Mouse (Mus musculus): Measurements from ENCODE around the gene Cd28. TPM values are rescaled to one million over a fixed set of nuclear protein-coding genes. Genes with fewer than 3 reads are reported as not detected.

The Cd28 gene
- polyA plus RNA-seq, 1 experiment from 2014 or later, result 0.11 TPM

DNA sequence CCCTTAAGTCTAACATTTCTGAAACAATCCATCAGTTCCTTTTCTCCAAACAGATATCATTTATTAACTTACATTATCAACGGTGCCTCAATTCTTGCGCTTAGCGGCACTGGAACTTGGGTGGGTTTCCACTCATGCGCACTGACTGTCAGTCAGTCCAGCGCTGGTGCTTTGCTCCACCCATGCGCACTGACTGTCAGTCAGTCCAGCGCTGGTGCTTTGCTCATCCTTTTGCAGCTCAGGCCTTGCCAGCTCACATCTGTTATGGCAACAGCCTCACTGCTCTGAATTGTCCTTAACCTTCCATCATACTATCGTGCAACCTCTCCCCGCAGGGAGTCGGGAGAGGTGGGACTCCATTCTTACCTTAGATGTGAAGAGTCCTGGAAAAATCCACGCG is 37.4 kb downstream of the Cd28 start:
- Histone ChIP-seq H3K4me3 (no peak overlapping the region), H3K36me3 (no peaks in the 10 kb centered on the region), H3K27ac (replicated peaks) (no peak overlapping the region), H3K27me3 (no peaks in the 10 kb centered on the region), H3K4me2 (replicated peaks) (no peak overlapping the region), H3K9me3 (no peaks in the 10 kb centered on the region), H3K4me1 (no peaks in the 10 kb centered on the region), H3K9ac (replicated peaks) (no peak overlapping the region)
- WGBS, result 92% methylated on average over 12 of the region's 12 CpGs
- ATAC-seq (replicated peaks), result no peak

DNA sequence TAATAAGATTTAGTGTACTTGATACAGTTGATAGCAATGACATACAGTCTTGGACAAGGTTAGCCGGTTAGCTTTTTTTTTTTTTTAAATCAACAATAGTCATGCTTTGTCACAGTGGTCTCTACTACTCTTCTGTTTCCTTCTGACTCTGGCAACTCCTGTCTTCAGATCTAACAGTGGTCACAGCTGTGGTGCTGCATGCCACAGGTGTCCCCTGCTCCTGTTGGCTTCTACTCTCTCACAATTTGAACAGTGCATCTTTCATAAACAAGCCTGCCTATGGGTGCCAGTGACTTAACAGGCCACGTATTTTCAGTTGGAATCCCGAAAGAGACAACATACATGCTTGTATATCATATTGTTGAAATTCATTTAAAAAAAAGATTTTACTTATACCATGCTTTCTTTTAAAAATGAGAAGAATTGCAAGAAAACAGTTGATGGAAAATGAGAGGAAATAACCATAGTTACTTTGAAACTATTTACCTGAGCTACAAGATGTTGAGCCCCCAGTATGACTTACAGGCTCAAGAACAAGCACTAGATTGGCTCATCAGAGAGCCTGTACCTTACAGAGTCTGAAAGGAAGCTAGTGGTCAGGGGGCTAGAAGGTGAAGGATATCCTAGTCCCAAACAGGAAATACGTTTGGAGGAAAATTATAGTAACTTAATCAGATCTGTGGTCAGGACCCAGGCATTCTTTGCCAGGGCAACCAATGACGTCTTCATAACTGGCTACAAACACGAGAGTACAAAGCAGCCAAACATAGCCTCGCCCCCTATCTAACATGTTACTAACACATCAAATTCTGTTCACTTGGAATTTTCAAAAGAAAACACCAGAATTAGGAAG is 39.0 kb downstream of the Cd28 start:
- H3K9me3 ChIP-seq, result no peaks in the 10 kb centered on the region
- H3K36me3 ChIP-seq, result no peaks in the 10 kb centered on the region
- no peak overlapping the region for H3K4me2 ChIP-seq (replicated peaks)
- H3K4me1 ChIP-seq, result no peaks in the 10 kb centered on the region
- H3K4me3 ChIP-seq, result no peak overlapping the region
- H3K27me3 ChIP-seq, result no peaks in the 10 kb centered on the region
- WGBS, result 84% methylated on average over 7 of the region's 7 CpGs
- no peak overlapping the region for H3K9ac ChIP-seq (replicated peaks)
- no peak for ATAC-seq (replicated peaks)
- no peak overlapping the region for H3K27ac ChIP-seq (replicated peaks)

- ATAC-seq (replicated peaks), result no peak
Observed at GRCm38 (mm10) chr1:60757631-60758030, 41.0 kb downstream of the Cd28 start.

DNA sequence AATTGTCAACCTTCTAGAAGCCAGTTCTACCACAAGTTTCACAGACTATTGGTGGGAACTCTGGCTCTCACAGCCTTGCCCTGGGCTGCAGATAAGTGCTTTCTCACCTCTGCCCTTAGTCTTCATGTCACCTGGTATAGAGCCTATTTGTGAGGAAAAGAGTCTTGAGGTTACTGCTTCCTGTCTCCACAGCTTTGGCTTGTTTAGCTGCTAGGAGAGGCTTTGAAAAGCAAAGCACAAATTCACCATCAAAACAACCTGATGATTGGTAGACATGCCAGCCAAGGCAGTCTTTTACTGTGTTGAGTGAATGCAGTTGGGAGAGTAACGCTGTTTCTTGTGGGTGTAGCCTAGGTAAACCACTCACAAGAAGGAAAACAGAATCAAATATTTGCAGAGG is 41.6 kb downstream of the Cd28 start:
- Histone ChIP-seq H3K4me3 (no peak overlapping the region), H3K9me3 (no peaks in the 10 kb centered on the region), H3K4me2 (replicated peaks) (no peak overlapping the region), H3K4me1 (no peaks in the 10 kb centered on the region), H3K27ac (replicated peaks) (no peak overlapping the region), H3K36me3 (no peaks in the 10 kb centered on the region), H3K27me3 (no peaks in the 10 kb centered on the region), H3K9ac (replicated peaks) (no peak overlapping the region)
- no peak for ATAC-seq (replicated peaks)
- 95% methylated on average over 1 of the region's 1 CpGs for WGBS

More at GRCm38 (mm10) chr1:60757631-60758030, 41.0 kb downstream of the Cd28 start:
- Histone ChIP-seq H3K4me2 (replicated peaks) (no peak overlapping the region), H3K9me3 (no peaks in the 10 kb centered on the region), H3K4me3 (no peak overlapping the region), H3K4me1 (no peaks in the 10 kb centered on the region), H3K27me3 (no peaks in the 10 kb centered on the region), H3K36me3 (no peaks in the 10 kb centered on the region), H3K9ac (replicated peaks) (no peak overlapping the region), H3K27ac (replicated peaks) (no peak overlapping the region)
- 94% methylated on average over 2 of the region's 2 CpGs for WGBS

DNA sequence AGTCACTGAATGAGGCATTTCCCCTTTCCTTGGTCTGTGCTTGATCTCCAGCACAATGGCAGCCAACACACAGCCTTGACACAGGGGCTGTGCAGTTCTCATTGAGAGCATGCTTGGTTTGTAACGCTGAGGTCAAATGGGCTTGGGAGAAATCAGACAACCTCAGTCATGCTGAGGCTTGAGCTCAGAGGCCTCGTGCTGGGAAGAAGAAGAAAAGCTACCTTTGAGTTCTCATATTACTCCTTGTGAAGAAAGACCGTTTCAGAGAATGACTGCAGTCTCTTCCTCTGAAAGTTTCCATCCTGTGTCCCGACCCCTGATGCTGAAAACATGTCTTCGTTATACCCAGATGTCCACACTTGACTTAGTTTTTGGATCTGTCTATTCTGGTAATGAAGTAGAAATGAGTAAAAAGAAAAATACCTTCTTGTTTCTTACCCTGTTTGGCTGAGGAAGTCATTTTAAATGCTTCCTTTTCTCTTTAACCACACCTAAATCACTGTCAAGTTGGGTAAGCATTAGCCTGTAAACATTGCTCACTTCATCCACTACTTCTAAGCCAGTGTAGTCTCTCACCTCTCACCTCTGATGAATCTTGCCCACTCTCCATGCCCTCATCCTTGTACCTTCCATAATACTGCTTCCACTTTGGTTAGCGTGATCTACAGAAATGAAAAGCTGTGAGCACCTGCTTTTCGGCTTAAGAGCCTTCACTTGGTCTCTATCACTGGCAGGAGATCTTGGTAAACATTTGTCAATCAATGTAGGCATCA is 43.1 kb downstream of the Cd28 start:
- WGBS, result 64% methylated on average over 7 of the region's 7 CpGs
- no peak for ATAC-seq (replicated peaks)
- no peak overlapping the region for H3K4me2 ChIP-seq (replicated peaks)

GRCm38 (mm10) chr1:60760475-60760874 is 43.9 kb downstream of the Cd28 start:
- H3K27me3 ChIP-seq, result no peaks in the 10 kb centered on the region
- no peak overlapping the region for H3K9ac ChIP-seq (replicated peaks)
- H3K4me1 ChIP-seq, result no peaks in the 10 kb centered on the region
- H3K4me2 ChIP-seq (replicated peaks), result no peak overlapping the region
- H3K27ac ChIP-seq (replicated peaks), result no peak overlapping the region
- H3K36me3 ChIP-seq, result no peaks in the 10 kb centered on the region
- H3K4me3 ChIP-seq, result no peak overlapping the region
- H3K9me3 ChIP-seq, result no peaks in the 10 kb centered on the region
- ATAC-seq (replicated peaks), result no peak
- WGBS, result 91% methylated on average over 3 of the region's 3 CpGs

More for the DNA sequence above, 43.1 kb downstream of the Cd28 start:
- Histone ChIP-seq H3K27ac (replicated peaks) (no peak overlapping the region), H3K9me3 (no peaks in the 10 kb centered on the region), H3K9ac (replicated peaks) (no peak overlapping the region), H3K36me3 (no peaks in the 10 kb centered on the region), H3K4me1 (no peaks in the 10 kb centered on the region), H3K4me3 (no peak overlapping the region), H3K27me3 (no peaks in the 10 kb centered on the region)

- Histone ChIP-seq H3K9ac (replicated peaks) (no peak overlapping the region), H3K36me3 (no peaks in the 10 kb centered on the region), H3K4me2 (replicated peaks) (no peak overlapping the region), H3K4me1 (no peaks in the 10 kb centered on the region), H3K9me3 (no peaks in the 10 kb centered on the region), H3K27me3 (no peaks in the 10 kb centered on the region), H3K27ac (replicated peaks) (no peak overlapping the region), H3K4me3 (no peak overlapping the region)
- no peak for ATAC-seq (replicated peaks)
- WGBS, result 96% methylated on average over 3 of the region's 3 CpGs
Observed at GRCm38 (mm10) chr1:60761528-60762171, 45.0 kb downstream of the Cd28 start.

- H3K4me2 ChIP-seq (replicated peaks), result no peak overlapping the region
- no peak overlapping the region for H3K9ac ChIP-seq (replicated peaks)
- no peak for ATAC-seq (replicated peaks)
- 95% methylated on average over 1 of the region's 1 CpGs for WGBS
- H3K27ac ChIP-seq (replicated peaks), result no peak overlapping the region
- H3K4me3 ChIP-seq, result no peak overlapping the region
- no peaks in the 10 kb centered on the region for H3K27me3 ChIP-seq
- H3K9me3 ChIP-seq, result no peaks in the 10 kb centered on the region
- no peaks in the 10 kb centered on the region for H3K4me1 ChIP-seq
- no peaks in the 10 kb centered on the region for H3K36me3 ChIP-seq
Observed at GRCm38 (mm10) chr1:60762451-60762850, 45.9 kb downstream of the Cd28 start.

DNA sequence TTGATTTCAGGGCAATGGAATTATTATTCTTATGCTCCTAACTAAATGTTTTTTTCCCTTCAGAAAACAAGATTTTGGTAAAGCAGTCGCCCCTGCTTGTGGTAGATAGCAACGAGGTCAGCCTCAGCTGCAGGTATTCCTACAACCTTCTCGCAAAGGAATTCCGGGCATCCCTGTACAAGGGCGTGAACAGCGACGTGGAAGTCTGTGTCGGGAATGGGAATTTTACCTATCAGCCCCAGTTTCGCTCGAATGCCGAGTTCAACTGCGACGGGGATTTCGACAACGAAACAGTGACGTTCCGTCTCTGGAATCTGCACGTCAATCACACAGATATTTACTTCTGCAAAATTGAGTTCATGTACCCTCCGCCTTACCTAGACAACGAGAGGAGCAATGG is 46.3 kb downstream of the Cd28 start:
- Histone ChIP-seq H3K9ac (replicated peaks) (no peak overlapping the region), H3K27me3 (no peaks in the 10 kb centered on the region), H3K27ac (replicated peaks) (no peak overlapping the region), H3K4me3 (no peak overlapping the region), H3K9me3 (no peaks in the 10 kb centered on the region), H3K4me1 (no peaks in the 10 kb centered on the region), H3K4me2 (replicated peaks) (no peak overlapping the region), H3K36me3 (no peaks in the 10 kb centered on the region)
- 94% methylated on average over 20 of the region's 20 CpGs for WGBS
- no peak for ATAC-seq (replicated peaks)

DNA sequence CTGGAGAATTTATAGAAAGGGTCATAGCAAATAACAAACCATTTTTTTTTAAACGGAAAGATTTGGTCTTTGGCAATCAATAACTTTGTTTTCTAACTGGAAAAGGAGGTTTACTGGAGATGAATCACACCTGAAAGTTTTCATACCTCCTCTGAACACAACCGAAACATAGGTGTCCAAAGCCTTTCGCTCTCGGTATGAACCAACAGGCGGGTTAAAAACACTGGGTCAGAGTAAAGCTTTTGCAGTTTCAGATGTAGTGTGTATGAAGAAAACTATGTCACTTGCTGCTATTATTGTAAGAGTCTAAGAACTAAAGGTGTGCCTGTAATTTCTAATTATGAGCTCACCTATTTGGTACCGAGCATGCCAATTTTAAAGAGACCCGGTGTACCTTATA is 55.2 kb downstream of the Cd28 start:
- H3K4me3 ChIP-seq, result no peak overlapping the region
- 93% methylated on average over 7 of the region's 7 CpGs for WGBS
- no peaks in the 10 kb centered on the region for H3K36me3 ChIP-seq
- H3K9me3 ChIP-seq, result no peaks in the 10 kb centered on the region
- H3K4me2 ChIP-seq (replicated peaks), result no peak overlapping the region
- no peaks in the 10 kb centered on the region for H3K4me1 ChIP-seq
- H3K27ac ChIP-seq (replicated peaks), result no peak overlapping the region
- no peak for ATAC-seq (replicated peaks)
- H3K27me3 ChIP-seq, result no peaks in the 10 kb centered on the region
- H3K9ac ChIP-seq (replicated peaks), result no peak overlapping the region

- H3K27ac ChIP-seq (replicated peaks), result no peak overlapping the region
- H3K9ac ChIP-seq (replicated peaks), result no peak overlapping the region
- H3K36me3 ChIP-seq, result no peaks in the 10 kb centered on the region
- no peak overlapping the region for H3K4me2 ChIP-seq (replicated peaks)
- no peaks in the 10 kb centered on the region for H3K4me1 ChIP-seq
- no peak overlapping the region for H3K4me3 ChIP-seq
- ATAC-seq (replicated peaks), result no peak
- WGBS, result 90% methylated on average over 3 of the region's 3 CpGs
- H3K9me3 ChIP-seq, result no peaks in the 10 kb centered on the region
- H3K27me3 ChIP-seq, result no peaks in the 10 kb centered on the region
Observed at GRCm38 (mm10) chr1:60773231-60773630, 56.6 kb downstream of the Cd28 start.

DNA sequence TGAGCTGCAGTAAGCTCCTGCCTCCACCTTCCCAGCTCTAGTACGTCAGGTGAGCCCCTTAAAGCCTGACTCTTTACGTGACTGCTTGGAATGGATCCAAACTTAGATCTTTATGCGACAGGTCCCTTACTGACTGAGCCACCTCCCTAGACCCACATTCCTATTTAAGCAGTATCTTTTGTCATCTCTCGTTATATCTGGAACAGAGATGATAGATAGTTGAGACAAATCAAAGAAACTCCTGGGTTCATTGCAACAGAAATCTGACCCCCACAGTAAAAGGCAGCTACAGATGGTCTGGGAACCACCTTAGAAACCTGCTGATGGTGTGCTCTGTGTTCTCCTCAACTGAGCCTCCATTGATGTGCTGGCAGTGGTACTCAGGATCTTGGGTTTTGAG is 59.6 kb downstream of the Cd28 start:
- no peak overlapping the region for H3K27ac ChIP-seq (replicated peaks)
- H3K4me3 ChIP-seq, result no peak overlapping the region
- H3K9ac ChIP-seq (replicated peaks), result no peak overlapping the region
- H3K4me1 ChIP-seq, result no peaks in the 10 kb centered on the region
- no peaks in the 10 kb centered on the region for H3K36me3 ChIP-seq
- H3K9me3 ChIP-seq, result no peaks in the 10 kb centered on the region
- ATAC-seq (replicated peaks), result no peak
- H3K4me2 ChIP-seq (replicated peaks), result no peak overlapping the region
- no peaks in the 10 kb centered on the region for H3K27me3 ChIP-seq
- 82% methylated on average over 4 of the region's 4 CpGs for WGBS
